ENCODE assay signal across 17 mouse cellular contexts in the genomic region with DNA sequence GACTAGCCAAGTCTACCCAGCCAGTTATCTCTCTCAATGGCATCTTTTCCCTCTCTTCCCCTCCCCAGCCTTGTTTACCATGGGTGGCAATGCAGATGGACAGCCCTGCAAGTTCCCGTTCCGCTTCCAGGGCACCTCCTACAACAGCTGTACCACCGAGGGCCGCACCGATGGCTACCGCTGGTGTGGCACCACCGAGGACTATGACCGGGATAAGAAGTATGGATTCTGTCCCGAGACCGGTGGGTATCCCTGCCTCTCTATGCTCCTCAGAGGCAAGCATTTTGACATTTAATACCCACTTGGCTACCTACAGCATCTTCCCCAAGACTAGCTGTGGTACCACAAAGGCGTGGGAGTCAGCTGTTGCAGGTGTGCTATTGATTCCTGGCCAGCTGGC. TPM values are rescaled to one million over a fixed set of nuclear protein-coding genes. Genes with fewer than 3 reads are reported as not detected.
"Had no signal": no experiment of that assay in that cellular context is flagged by ENCODE, and none has a peak within 500 bp of the region (broad histone marks: within the 10 kb centered on the region; RNA-seq: fewer than 3 reads in every experiment).

No protein-coding gene starts in this region.

- H3K9ac ChIP-seq: neural tube, embryonic 13.5 days; neural tube, embryonic 15.5 days; stomach, embryonic 15.5 days had no signal

- H3K27ac ChIP-seq: neural tube, embryonic 13.5 days; neural tube, embryonic 15.5 days; stomach, embryonic 15.5 days; stomach, postnatal 0 days had no signal

- DNase-seq: retina, postnatal 1 day; right cerebral cortex, adult 18-20 months; right cerebral cortex, postnatal 14 days; right cerebral cortex, postnatal 25 days; right cerebral cortex, postnatal 4 days; spleen, adult 18-20 months; thymus, adult 18-20 months; thymus, adult 2 months; thymus, postnatal 14 days; thymus, postnatal 25 days; thymus, postnatal 36 days; thymus, postnatal 4 days had no signal

- H3K36me3 ChIP-seq: stomach, embryonic 15.5 days had no signal

- H3K27me3 ChIP-seq: neural tube, embryonic 13.5 days; neural tube, embryonic 15.5 days; stomach, embryonic 15.5 days had no signal

- H3K4me3 ChIP-seq: neural tube, embryonic 13.5 days; neural tube, embryonic 15.5 days; stomach, embryonic 15.5 days had no signal

- H3K4me1 ChIP-seq: neural tube, embryonic 13.5 days; neural tube, embryonic 15.5 days; stomach, embryonic 15.5 days had no signal

RNA-seq across cellular contexts. Expression of a gene that starts 8.8 kb away (rescaled TPM):
- total RNA-seq: neutrophil, adult 5-6 weeks had no signal
